Mouse (Mus musculus) urinary bladder, postnatal 14 days (tissue): Measurements from ENCODE around the gene Olr1.
A peak's percentile ranks its signal among the peaks of the same experiment; 100 is the strongest.

Experiments
- DNase-seq: peaks from one replicate; pipeline ENCODE4 v3.0.0; 2021; ENCODE audit warnings: low spot score

The Olr1 gene

DNA sequence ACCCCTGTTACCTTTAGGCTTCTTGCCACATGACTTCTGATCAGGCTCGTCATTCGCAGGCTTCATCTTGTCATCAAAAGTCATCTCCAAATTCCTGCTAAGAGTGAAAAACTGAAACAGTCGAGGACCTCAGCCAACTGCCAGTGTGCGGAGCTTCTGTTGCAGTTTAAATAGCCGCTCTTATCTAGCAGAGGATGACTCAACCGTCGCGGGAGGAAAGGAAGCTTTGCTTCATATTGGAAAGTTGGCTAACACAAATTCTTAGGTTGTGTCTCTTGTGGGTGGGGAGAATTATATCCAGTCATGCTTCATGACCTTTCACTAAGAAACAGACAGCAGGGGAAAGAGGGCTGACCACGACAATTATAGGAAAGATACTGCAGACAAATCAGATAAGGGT is at the start of gene Olr1:
TSS of gene Olr1 (minus strand) at position 142 of the 400 bp plus-strand sequence.
- DNase-seq: no peak

DNA sequence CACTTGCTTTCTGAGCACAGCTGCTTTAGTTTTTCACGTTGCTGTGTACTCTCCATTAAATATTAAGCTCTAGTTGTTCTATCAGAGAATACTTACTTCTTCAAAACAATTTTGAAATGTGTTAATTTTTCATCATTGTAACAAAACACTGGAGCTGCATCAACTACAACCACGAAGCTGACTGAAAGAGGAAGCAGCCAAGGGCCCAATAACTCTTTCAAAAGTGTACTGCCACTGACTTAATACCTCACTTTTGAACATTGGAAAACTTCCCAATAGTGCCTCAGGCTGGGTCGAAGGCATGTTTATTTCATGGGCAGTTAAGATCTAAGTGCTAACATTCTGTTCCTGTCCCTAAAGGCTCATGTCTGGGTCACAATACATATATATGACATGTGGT is 41.0 kb upstream of the Olr1 start:
- DNase-seq: no peak

DNA sequence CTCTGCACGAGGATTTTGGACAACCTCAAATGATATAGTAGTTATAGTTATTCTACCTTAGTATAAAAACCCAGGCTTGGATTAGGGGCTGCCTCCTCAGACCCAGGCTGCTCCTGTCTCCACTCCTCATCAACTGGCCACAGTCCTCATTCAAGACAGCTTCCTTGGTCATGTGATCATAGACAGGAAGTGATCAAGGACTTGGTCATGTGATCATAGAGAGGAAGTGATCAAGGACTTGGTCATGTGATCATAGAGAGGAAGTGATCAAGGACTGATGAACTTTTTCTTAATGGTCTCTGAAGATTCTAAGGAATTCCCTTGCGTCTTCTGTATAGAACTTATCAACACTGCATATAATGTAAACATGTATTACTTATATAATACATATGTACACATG is 40.3 kb upstream of the Olr1 start:
- DNase-seq: no peak

DNA sequence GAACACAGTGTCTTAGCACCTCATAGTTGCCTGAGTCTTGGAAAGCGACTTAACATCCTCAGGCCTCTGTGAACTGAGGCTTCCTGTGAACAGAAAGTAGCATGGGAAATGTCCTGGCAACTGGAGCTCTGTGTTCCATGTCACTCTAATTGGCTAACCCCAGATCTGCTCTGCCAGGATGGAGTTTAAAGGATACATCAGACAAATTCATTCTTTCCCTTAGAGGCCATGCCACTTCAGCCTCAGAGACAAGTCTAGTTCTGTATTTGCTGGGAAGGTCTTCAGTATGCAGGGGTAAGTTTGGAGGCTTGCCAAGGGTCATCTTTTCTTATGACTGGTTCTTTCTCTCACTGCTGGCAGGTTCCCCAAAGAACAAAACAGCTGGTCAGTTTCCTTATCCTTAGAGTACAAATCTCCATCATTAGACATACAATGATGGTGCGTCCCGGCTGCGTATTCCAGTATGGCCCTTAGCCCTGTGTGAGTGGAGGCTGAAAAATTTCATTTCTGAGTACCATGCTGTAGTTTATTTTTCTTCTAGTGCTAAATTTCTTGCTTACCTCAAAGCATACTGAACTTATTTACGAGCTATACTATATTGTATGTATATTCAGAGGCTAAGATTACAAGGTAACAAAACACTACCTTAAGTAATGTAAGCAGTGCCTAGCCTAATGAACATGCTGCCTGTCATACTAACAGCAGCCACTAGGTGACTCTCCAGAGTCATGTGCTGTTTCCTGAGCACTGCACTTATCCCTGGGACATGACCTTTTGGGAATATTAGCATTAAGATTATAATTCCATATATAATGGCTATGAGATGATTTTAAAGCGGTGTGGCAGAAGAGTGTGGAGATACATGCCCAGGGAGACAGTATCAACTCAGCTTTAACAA is 37.0 kb upstream of the Olr1 start:
- peak; percentile 69 for DNase-seq

DNA sequence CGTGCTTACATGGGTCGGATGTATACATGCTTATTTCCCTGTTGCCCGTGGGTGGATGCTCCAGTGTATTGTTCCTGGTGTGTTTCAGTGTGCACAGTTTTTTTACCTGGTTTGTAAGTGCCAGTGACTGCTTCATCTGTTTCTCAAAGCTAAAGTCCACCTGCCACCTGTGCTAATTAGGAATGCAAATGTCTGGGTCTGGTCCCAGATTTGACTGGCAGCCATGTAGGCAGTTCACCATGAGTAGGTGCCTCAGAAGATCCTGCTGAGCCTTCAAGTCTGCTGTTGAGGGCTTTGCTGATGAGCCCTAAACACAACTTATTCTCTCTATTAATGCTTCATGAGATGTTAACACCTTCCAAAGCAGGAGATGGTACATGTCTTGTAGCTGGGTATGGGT is 35.6 kb upstream of the Olr1 start:
- no peak for DNase-seq

DNA sequence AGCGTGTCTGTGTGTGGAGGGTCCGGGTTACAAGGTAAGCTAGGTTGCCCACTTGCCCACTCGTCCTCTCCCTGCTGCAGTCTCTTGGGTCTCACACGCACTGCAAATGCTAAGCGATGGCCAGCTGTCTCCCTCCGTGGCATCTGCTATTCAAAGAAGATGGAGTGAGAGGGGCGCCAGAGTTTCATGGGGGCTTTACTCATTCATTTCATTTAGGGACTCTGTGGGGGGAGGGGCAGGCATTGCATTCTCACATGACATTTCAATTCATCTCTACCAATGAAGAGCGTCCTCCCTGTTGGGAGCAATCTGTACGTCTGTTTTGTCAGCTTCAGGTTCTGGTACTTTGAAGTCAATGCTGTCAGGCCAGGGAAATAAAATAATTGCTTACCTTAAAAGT is 35.0 kb upstream of the Olr1 start:
- no peak for DNase-seq

DNA sequence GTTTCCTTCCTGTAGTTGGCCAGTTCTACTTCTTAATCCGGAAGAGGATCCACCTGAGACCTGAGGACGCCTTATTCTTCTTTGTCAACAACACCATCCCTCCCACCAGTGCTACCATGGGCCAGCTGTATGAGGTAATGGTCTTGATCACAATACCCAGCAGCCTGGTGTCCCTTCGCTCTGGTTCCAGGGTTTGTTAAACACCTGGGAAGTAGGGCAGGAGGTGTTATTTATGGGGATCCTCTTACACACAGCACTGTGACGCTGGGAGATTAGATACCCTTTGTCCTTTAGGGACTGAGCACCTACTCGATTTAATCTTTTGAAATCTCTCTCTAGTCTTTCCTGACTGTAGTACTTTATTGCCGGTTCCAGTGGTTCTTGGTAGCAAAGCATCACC is 31.6 kb upstream of the Olr1 start:
- DNase-seq: no peak

DNA sequence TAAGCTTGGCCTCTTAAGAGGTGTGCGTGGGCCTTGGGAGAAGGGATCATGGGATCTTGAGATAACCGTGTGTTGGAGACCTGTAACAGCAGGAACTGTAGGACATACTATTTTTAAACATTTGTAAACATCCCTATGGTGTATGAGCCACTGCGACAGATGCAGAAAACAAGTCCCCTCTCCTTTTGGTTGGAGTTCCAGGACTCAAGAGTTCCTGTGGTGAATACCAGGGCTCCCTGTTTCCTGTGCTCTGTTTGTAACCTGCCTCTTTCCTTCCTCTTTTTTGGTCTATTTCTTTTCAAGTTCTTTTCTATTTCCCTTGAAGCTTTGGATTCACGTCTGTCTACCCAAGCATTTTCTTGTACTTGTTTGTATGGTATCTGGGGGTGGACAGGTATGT is 28.8 kb upstream of the Olr1 start:
- DNase-seq: no peak

DNA sequence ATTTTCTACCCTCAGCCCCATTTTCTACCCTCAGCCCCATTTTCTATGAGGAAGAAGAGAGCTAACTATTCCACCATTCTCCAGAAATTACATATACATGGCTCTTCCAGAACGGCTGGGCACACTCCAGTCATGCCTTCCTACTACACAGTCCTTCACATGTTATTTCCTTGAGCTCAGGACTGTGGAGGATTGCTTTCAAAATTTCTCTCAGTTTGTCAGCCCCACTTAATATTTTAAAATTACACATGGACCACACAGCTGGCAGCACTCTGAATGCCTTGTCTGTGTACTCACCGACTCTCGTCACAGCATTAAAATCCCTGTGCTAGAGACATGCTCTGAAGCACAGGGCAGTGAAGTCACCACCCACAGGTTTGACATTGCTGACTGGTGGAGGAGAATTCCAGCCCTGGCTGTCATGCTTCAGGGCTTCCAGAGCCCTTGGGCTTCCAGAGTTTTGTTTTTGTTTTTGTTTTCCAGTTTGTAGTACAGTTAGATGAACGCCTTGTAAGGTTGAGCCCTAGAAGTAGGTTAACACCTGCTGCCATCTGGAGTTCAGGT is 27.7 kb upstream of the Olr1 start:
- no peak for DNase-seq

DNA sequence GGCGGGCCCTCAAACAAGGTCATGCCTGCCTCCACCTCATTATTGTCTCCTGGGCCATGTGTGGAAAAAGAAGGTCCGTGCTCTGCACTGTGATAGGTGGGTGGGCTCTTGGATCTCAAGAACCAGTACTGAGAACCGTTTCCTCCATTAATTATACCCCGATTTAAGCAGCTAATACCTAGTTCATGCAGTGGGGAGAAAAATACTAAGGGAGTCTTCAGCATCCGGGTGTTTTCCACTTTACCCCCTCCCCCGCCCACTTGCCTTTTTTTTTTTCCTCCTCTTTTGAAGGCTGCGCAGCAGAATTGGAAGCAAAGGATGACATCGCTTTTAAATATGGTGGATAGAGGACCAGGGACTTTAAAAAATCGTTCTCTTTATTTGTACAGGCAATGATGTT is 27.1 kb upstream of the Olr1 start:
- no peak for DNase-seq

DNA sequence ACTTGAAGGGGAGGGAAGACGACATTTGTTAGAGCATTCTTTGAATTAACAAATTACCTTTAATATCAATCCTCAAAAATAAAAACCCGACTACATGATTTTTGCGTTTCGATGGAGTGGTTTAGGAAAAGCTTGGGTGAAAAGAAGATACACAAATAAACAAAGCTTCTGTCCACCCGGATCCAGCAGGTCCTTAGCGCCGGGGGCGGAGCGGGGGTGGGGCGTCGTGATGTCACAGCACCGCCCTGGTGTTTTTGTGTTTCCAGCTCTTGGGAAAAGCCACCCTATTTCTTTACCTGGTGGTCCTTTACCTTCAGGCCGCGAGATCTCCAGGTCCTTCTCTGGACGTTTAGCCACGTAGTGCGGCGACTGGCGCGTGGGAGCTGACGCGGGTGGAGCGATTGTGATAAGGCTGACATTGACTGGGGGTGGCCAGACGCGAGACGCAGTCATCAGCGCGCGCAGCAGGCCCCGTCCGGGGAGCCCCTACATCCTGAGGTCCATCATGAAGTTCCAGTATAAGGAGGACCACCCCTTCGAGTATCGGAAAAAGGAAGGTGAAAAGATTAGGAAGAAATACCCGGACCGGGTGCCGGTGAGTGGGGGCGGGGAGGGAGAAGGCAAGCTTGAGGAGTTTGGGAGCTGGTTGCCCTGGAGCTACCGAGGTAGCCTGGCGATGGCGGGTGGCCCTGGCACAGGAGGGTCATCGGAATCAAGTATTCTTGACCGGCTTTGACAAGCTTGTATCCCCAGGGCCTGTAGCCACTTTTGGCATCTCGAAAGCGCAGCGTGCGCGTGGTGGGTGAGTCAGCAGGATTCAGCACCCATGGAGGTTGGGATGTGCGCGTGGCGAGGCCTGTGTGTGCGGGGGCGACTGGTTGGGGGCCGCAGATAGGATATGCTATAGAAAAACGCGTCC is 26.2 kb upstream of the Olr1 start, which contains the start of gene Gabarapl1:
TSS of gene Gabarapl1 (plus strand) at position 219 of the 919 bp plus-strand sequence.
- DNase-seq: peak; percentile 82

DNA sequence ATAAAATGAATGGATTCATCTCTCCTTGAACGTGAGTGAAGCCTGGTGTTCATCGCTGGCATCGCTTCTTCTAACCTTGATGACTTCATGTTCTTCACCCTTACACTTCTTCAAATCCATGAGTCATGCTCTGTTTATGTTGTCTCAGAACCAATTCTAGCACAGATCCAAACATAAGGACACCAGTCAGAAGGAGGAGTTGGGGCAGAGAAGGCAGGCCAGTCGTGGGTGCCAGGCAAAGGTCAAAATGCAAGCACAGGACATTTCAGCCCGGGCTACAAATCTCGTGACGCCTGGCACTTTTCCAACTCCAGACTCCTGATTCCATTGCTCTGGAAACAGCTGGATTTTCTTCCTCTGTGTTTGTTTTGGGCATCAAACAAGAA is 25.6 kb upstream of the Olr1 start:
- peak; percentile 67 for DNase-seq

DNA sequence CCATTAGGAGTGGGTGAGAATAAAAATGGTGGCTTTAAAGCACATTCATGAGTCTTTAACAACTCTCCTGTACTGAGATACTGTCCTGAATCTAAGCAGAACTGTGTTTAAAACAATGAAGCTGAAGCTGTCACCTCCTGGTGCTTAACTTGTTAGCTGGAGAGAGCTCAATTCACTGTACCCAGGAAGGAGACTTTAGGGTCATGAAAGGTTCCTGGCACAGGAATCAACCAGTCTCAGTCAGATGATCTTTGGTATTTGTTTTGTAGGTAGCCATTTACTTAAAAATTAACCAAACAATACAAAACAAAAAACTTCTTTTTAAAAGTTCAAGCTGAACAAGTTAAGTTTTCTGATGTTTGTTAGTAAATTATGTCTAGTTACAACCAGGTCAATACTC is 23.3 kb upstream of the Olr1 start:
- DNase-seq: no peak

DNA sequence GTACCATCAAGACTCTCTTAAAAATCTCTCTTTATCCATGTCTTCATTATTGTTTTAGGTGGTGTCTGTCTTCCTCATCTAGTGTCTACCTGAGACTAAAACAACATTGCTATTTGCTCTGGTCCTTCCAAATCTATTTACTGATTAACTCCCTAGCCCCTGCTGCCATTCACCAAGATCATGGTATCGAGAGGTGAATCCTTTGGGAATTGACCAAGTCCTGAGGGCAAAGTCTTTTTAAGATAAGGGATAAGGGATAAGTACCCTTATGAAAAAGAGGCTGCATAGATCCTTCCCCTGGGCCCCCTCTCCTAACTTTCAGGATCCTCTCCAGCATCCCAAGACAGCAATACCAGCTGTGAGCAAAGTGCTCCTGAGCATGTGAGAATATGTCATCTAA is 22.6 kb upstream of the Olr1 start:
- DNase-seq: no peak

DNA sequence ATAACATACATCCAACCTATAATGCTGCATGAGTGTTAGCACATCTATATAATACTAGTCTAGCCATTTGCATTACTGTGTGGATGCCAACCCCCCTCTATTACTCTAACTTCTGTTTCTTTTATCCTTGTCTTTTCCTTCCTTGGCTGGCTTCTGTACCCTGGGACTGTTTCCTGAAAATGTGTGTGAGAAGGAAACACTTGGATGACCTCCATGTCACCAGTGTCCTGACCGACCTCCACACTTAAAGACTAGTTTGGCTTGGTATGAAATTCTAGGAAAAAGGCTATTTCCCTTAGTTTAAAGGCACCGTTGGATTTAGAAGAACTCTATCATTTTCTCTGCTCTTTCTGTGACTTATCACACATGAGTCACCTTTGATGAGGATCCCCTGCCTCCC is 20.5 kb upstream of the Olr1 start:
- DNase-seq: no peak

DNA sequence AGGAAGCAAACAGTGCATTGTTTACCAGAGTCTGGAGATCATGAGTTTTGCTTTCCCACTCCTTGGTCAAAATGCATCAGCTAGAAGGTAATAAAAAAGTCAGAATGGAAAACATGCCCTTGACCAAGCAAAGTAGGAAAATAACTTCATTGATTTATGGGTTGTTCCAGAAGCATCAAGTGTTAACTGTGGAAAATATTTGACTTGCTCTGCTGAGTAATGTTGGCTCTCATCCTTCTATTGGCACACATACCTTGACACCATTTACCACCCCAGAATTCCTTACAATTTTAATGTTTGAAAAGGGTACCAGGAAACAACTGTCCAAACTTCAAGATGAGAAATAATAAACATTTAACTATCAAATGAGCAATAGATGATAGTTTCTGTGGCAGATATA is 19.1 kb upstream of the Olr1 start:
- no peak for DNase-seq

DNA sequence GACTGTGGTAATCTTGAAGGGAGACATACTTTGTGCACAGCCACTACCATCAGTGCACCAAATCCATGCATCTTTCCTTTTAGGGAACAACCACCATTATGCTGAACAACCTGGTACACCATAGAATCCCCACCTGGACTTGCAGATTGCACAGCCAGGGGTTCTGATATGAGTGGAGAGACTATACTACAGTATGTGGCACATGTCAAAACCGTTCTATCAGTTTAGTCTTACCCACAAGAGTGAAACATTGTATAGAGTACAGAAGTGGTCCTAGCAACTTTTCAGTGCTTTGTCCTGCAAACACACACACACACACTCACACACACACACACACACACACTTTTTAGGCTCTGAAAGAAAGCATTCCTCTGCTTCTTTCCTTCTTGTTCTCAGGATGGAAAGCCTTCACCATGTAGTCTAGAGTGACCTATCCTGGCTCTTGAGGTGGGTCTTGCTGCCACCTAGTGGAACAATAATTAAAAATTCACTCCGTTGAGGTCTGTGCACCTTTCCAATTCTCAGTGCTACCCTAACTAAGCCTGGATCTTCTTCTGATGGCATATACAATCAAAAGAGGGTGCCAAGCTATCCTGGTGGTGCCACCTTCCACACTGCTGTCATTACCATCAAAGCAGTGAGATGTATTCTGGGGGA is 10.9 kb upstream of the Olr1 start:
- peak; percentile 24 for DNase-seq

DNA sequence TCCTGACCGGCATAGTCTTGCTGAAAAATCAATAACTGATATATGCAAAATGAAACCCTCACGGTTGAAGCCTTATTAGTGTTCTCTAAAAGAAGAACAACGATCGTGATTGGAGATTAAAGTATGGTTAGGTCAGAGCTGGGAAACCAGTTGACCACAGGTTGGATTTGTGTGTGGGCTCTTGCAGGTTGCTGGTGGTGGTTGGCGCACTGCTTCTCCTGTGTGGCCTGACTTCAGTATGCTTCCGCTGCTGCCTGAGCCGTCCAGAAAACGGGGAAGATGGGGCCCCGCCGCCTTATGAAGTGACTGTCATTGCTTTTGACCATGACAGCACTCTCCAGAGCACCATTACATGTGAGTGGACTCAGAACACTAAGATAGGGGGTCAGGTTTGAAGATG is 9.4 kb upstream of the Olr1 start:
- no peak for DNase-seq

DNA sequence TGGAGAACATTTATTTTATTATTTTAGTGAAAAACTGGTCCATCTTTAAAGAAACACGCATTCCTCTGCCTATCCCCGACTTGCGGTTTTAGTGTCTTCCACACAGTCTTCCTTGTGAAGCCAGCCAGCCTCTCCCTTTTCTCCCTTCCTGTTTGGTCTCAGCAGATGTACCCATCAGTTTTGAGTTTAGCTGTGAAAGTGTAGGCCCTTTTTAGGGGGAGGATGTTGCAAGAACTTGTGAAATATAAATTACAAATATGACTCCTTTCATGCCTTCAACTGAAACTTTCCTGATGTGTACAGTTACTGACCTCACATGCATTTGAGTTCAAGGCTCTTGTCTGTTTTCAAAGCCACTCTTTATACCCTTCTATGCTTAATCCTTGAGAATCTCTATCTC is 8.1 kb upstream of the Olr1 start:
- DNase-seq: no peak

DNA sequence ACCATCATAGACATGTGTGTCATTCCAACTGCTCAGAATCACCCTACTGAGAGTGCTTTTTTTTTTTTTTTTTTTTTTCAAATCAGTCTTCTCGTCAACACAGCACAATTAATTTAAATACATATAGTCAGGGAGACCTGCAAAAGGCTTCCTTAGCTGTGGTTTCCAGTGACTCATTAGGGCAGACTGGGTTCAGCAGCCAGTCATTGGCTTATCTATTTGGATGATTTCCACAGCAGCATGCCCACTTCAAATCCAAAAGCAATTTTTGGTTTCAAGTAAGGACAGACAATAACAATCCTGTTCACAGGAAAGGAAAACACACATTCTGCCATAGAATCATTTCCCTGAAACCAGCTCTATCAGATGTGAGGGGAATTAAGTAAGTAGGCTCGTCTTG is 7.4 kb upstream of the Olr1 start:
- no peak for DNase-seq

DNA sequence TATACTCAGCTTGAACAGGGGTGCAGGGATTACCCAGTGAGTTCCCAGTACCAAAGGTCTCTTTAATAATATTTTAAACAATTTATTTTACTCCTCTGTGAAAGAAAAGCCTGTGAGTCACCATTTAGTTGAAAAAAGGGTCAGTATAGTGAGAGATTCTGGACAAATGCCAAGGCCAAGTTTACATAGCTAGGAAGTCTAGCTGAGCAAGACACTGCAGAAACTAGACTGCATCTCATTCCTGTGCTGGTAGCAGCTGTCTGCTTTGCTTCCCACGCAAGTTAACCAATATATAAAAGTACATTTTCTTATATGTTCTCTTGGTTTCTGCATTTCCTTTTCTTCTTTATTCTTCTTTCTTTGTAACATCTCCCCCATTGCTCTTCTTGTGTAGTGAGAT is 6.4 kb upstream of the Olr1 start:
- DNase-seq: no peak

DNA sequence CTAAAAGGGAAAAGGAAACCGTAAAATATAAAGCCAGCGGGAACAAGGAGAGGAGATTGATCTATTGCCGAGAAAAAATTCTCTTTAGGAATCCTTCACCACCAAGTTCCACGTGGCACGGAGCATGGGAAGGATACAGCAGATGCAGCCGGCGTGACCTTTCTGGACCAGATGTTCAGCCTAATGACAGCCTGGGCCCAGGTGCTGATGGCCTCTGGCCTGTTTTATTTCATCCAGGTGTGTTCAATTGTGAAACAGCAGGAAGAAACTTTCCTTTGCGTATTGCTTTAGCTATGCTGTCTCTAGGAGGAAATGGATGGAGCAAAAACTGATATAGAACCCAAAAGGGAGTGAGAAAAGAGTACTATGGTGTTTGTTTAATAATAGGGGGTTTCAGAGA is 5.9 kb upstream of the Olr1 start:
- no peak for DNase-seq
